Mouse (Mus musculus) C2C12 (cell line): ENCODE measurements around the gene Cep63. TPM values are rescaled to one million over a fixed set of nuclear protein-coding genes. Genes with fewer than 3 reads are reported as not detected.

ENCODE experiments used
- H3K27me3 ChIP-seq: one replicate; pipeline ENCODE4 v1.6.1; 2011; ENCODE audit not compliant: control insufficient read depth, insufficient read depth, insufficient read length
- H3K36me3 ChIP-seq: one replicate; pipeline ENCODE4 v1.6.1; 2011; ENCODE audit not compliant: control insufficient read depth, insufficient read depth
- H3K4me3 ChIP-seq: one replicate; pipeline ENCODE4 v1.5.1; 2011; ENCODE audit warnings: mild to moderate bottlenecking, control low read depth; ENCODE audit not compliant: poor library complexity, insufficient read depth, severe bottlenecking
- H3K79me2 ChIP-seq: one replicate; pipeline ENCODE4 v1.6.1; 2011; ENCODE audit not compliant: control insufficient read depth, insufficient read depth
- H3K79me3 ChIP-seq: one replicate; pipeline ENCODE4 v1.6.1; 2011; ENCODE audit warnings: low read depth, control low read depth
- H3ac ChIP-seq: one replicate; pipeline ENCODE3; 2011; ENCODE audit warnings: low read depth; ENCODE audit not compliant: control insufficient read depth, insufficient read length
- CEBPB ChIP-seq: IDR thresholded peaks from one replicate; pipeline ENCODE4 v1.6.1; 2011; ENCODE audit warnings: low read depth, mild to moderate bottlenecking, control low read depth, moderate library complexity
- CTCF ChIP-seq: IDR thresholded peaks from one replicate; pipeline ENCODE4 v1.5.1; 2011; ENCODE audit not compliant: control insufficient read depth, insufficient read depth, insufficient read length
- FOSL1 ChIP-seq: IDR thresholded peaks from one replicate; pipeline ENCODE4 v1.8.0; 2011; ENCODE audit warnings: mild to moderate bottlenecking, low read length; ENCODE audit not compliant: poor library complexity, insufficient read depth, severe bottlenecking
- MAX ChIP-seq: IDR thresholded peaks from one replicate; pipeline ENCODE4 v1.6.1; 2011; ENCODE audit warnings: mild to moderate bottlenecking, control low read depth
- MYOD1 ChIP-seq: IDR thresholded peaks from one replicate; pipeline ENCODE4 v1.6.1; 2011; ENCODE audit warnings: low read depth; ENCODE audit not compliant: control insufficient read depth, insufficient read length
- MYOG ChIP-seq: IDR thresholded peaks from one replicate; pipeline ENCODE4 v1.6.1; 2011; ENCODE audit not compliant: control insufficient read depth, insufficient read length; ENCODE audit errors: extremely low read depth
- USF1 ChIP-seq: IDR thresholded peaks from one replicate; pipeline ENCODE4 v1.6.1; 2011; ENCODE audit warnings: low read depth, mild to moderate bottlenecking, control low read depth, moderate library complexity
- polyA plus RNA-seq: library from polyadenylated mRNA; unstranded; fragments of >200 nt; fragmentation: generic; extraction: Trizol; gene quantifications from one replicate; pipeline ENCODE4 v1.2.1, GENCODE M21; 2012; ENCODE audit warnings: missing spikeins

Gene Cep63
- polyA plus RNA-seq, 1 experiment, result 9.4 TPM

GRCm38 (mm10) chr9:102581921-102582469, 44.3 kb downstream of the Cep63 start:
- Histone ChIP-seq H3K4me3 (no peak overlapping the region), H3K79me3 (no peaks in the 10 kb centered on the region), H3ac (no peak overlapping the region), H3K79me2 (no peaks in the 10 kb centered on the region), H3K27me3 (no peaks in the 10 kb centered on the region), H3K36me3 (no peaks in the 10 kb centered on the region)
- TF ChIP-seq MYOD1, result no peak
- no peak for TF ChIP-seq USF1
- no peak for TF ChIP-seq MYOG
- TF ChIP-seq CEBPB, result no peak
- TF ChIP-seq MAX, result no peak
- no peak for TF ChIP-seq CTCF
- TF ChIP-seq FOSL1, result no peak

GRCm38 (mm10) chr9:102577480-102577879, 48.9 kb downstream of the Cep63 start:
- Histone ChIP-seq H3K27me3 (no peaks in the 10 kb centered on the region), H3ac (no peak overlapping the region), H3K36me3 (no peaks in the 10 kb centered on the region), H3K4me3 (no peak overlapping the region), H3K79me3 (no peaks in the 10 kb centered on the region), H3K79me2 (no peaks in the 10 kb centered on the region)
- TF ChIP-seq USF1, result no peak
- TF ChIP-seq MYOD1, result no peak
- TF ChIP-seq CEBPB, result no peak
- TF ChIP-seq CTCF, result no peak
- no peak for TF ChIP-seq MYOG
- no peak for TF ChIP-seq MAX
- TF ChIP-seq FOSL1, result no peak

DNA sequence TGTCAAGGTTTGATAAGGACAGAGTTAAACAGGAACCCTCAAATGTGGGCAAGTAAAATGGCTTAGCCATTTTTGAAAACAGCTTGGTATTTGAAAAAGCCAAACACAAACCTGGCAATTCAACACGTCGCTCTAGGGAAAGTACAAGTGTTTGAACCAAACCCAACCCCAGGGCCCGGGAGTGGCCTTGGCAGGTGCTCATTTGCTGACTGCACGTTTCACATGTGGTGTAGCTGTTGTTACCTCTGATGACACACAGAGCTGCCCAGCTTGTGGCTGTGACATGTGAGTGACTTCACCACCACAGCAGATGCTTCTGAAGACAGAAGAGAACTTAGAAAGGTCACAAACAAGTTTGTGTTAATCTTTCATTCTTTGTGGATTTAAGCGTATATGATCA, 53.4 kb downstream of the Cep63 start:
- no peaks in the 10 kb centered on the region for H3K79me2 ChIP-seq
- no peak overlapping the region for H3ac ChIP-seq
- H3K36me3 ChIP-seq, result no peaks in the 10 kb centered on the region
- no peaks in the 10 kb centered on the region for H3K79me3 ChIP-seq
- H3K27me3 ChIP-seq, result no peaks in the 10 kb centered on the region
- H3K4me3 ChIP-seq, result no peak overlapping the region
- TF ChIP-seq MYOG, result no peak
- TF ChIP-seq MAX, result no peak
- TF ChIP-seq USF1, result no peak
- TF ChIP-seq CEBPB, result no peak
- TF ChIP-seq MYOD1, result no peak
- no peak for TF ChIP-seq FOSL1

DNA sequence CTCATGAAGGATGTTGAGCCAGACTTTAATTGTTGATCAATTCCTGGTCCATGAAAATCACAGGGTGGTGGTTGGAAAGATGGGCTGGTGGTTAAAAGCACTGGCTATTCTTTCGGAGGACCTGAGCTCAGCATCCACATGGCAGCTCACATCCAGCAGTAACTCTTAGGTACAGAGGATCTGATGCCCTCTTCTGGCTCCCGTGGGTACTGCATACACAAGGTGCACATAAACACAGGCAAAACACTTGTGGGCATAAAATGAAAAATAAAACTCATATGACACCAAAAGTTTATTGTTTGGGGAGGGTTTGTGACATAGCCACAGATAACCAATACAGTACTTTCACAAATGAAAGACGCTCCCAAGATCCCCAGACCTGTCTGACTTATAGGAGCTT, 67.9 kb downstream of the Cep63 start:
- Histone ChIP-seq H3K79me3 (no peaks in the 10 kb centered on the region), H3K27me3 (no peaks in the 10 kb centered on the region), H3K4me3 (no peak overlapping the region), H3ac (no peak overlapping the region), H3K79me2 (no peaks in the 10 kb centered on the region), H3K36me3 (no peaks in the 10 kb centered on the region)
- TF ChIP-seq MAX, result no peak
- TF ChIP-seq MYOG, result no peak
- no peak for TF ChIP-seq CTCF
- no peak for TF ChIP-seq USF1
- no peak for TF ChIP-seq FOSL1
- no peak for TF ChIP-seq CEBPB
- TF ChIP-seq MYOD1, result no peak

DNA sequence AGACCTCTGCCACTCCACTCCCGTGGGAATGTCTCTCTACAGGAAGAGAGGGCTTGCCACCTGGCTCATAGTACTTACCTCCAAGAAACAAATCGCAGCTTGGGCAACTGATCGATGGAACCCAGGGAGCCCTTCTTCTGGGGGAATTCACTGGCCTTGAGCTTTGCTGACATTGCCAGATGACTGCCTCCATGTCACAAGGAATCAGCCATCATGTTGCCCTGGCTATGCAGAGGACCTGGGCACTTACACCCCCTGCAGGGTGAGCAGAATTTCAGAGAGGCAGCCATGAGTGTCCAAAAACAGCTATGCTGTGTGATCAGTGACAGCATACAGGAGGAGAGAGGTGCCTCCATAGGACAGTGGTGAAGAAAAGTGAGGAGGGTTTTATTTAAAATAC, 72.6 kb downstream of the Cep63 start:
- no peaks in the 10 kb centered on the region for H3K79me2 ChIP-seq
- TF ChIP-seq USF1, result no peak
- no peak for TF ChIP-seq MYOG
- TF ChIP-seq FOSL1, result no peak
- no peak for TF ChIP-seq CTCF
- no peak for TF ChIP-seq MAX
- TF ChIP-seq MYOD1, result no peak
- TF ChIP-seq CEBPB, result no peak
- no peaks in the 10 kb centered on the region for H3K79me3 ChIP-seq
- no peak overlapping the region for H3K4me3 ChIP-seq
- H3K27me3 ChIP-seq, result no peaks in the 10 kb centered on the region
- H3K36me3 ChIP-seq, result no peaks in the 10 kb centered on the region
- no peak overlapping the region for H3ac ChIP-seq

- no peaks in the 10 kb centered on the region for H3K79me2 ChIP-seq
- peaks cover 15% of the 10 kb centered on the region for H3K27me3 ChIP-seq
- H3K36me3 ChIP-seq, result no peaks in the 10 kb centered on the region
- no peak overlapping the region for H3K4me3 ChIP-seq
- H3K79me3 ChIP-seq, result no peaks in the 10 kb centered on the region
- no peak overlapping the region for H3ac ChIP-seq
- TF ChIP-seq MAX, result no peak
- TF ChIP-seq MYOD1, result no peak
- TF ChIP-seq FOSL1, result no peak
- no peak for TF ChIP-seq MYOG
- no peak for TF ChIP-seq CTCF
- TF ChIP-seq CEBPB, result no peak
- no peak for TF ChIP-seq USF1
These were observed 74.6 kb downstream of the Cep63 start for GRCm38 (mm10) chr9:102551771-102552170.
